Mouse (Mus musculus) right cerebral cortex, postnatal 36 days (tissue): ENCODE data around the gene Dnaaf1.

Source experiments
- DNase-seq, 2 experiments: peaks; one replicate each; pipeline ENCODE4 v3.0.0; 2022; ENCODE audit warnings: low spot score in 2 of 2, mixed read lengths in 1 of 2

Dnaaf1 gene

GRCm38 (mm10) chr8:119571135-119571534 is 3.9 kb upstream of the Dnaaf1 start:
- no peak for DNase-seq

DNA sequence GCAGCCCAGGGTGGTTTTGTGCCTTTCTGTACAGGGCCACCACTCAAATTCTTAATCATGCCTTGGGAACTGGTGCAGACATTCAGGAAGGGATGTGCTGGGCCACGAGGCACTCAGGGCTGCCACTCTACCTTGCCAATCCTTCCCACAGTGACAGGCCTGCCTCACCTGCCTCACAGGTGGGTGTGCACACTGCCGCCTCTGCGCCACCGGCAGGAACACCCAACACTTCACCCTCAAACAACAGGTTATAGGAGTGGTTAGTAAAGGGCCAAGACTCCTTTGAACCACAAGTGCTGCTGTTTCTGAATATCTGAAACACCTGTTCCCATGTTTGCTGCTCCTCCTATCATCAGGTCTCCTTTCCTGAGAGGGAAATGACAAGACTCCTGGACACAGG is 2.6 kb upstream of the Dnaaf1 start:
- no peak for DNase-seq

GRCm38 (mm10) chr8:119575366-119575726 is 311 bp downstream of the Dnaaf1 start:
- no peak for DNase-seq

- no peak for DNase-seq
These were observed 4.1 kb downstream of the Dnaaf1 start for GRCm38 (mm10) chr8:119579096-119579495.

DNA sequence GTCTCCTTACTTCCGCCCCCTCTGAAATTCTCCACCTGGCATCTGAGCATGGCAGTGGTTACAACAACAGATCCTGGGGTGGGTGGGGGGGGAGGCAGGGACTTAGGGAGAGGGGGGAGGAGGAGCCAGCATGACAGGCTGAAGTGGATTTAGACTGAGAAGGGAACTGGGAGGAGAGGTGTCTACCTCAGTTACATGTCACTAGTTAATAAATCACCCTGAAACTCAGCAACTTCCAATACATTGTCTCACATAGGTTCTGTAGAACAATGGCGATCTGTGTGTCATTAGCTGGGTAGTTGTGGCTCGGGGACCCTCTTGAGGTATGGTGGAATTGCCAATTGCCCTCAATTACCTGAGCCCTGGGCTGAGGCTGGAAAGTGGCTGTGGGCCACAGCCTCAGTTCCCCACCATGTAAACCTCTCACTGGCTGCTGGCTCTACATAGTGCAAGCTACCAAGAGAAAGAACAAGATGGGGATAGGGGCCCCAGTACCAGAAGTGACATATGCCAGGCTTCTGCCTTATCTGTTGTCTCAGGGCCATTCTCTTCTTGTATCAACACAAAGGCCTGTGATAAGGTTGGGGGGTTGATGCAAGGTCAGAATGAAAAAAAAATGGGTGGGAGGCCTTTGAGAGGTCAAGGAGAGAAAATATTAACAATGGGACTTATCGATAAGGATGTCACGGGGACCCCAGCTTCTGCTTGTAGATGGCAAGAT is 5.6 kb downstream of the Dnaaf1 start:
- DNase-seq: no peak

DNA sequence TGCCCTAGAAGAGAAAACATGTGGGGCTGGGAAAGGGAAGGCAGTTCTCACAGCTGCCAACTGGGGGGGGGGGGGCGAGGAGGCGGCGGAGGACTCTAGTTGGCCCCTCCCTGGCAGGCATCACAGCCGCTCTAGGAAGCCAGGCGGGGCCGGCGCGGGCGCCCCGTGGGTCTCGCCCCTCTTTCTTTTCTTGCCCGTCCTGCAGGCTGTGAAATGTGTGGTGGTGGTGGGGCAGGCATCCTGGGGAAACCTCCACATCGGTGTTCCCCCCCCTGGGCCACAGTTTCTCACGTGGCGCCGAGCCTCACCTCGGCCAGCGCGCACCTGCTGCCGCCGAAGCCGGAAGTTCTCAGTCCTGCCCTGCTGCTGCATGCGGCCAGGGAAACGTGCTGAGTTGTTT is 10.9 kb downstream of the Dnaaf1 start:
- DNase-seq: no peak

GRCm38 (mm10) chr8:119588321-119588720 is 13.3 kb downstream of the Dnaaf1 start:
- DNase-seq: no peak

DNA sequence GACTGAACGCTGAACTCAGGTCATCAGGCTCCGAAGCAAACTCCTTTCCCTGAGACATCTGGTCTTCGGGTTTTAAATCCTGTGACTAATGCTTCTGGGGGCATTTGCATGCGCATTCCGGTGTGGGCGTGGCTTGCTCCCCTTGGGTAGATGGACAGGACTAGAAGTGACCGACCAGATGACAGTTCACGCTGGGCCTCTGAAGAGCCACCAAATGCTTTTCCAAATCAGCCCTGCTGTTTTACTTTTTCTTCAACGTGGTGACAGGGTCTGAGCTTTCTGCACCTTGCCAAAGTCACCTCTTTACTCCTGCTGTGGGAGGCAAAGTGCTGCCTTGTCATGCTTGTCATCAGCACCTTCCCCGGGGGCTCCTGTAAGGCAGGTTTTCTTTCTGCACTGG is 13.8 kb downstream of the Dnaaf1 start:
- DNase-seq: no peak

DNA sequence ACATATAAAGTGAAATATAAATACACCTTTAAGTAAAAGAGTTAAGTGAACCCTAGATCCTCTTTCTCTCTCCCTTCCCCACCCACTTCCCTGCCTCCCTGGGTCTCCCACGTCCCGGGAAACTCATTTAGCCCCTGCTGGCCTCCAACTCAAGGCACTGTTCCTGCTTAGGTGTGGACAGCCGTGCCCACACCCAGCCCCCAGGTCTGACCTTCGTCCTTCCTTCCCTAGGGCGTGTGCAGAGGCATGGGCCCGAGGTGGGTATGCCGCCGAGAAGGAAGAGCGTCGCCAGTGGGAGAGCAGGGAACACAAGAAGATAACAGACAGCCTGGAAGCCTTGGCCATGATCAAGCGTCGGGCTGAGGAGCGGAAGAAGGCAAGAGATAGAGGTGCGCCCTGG is 15.3 kb downstream of the Dnaaf1 start:
- DNase-seq: no peak

GRCm38 (mm10) chr8:119591456-119591855 is 16.4 kb downstream of the Dnaaf1 start:
- DNase-seq: no peak

DNA sequence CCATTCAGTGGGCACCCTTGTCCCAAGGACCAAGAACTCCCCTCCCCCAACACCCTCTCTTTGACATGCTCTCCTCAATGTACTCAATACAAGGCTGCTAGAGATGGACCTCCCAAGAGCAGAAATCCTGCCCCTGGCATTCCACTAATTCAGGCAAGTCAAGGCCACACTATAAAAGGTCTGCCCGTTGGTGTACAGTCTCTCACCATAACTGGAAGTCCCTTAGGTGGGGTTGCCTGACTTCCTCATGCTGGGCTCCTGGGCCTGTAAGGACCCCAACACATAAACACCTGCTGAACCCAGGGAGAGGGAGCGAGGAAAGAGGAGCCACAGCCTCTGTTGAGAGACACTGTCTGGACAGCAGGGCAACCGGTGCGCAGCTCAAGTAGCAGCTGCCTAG is 28.7 kb downstream of the Dnaaf1 start:
- DNase-seq: no peak

GRCm38 (mm10) chr8:119604398-119604803 is 29.4 kb downstream of the Dnaaf1 start:
- DNase-seq: no peak

GRCm38 (mm10) chr8:119604996-119605395 is 30.0 kb downstream of the Dnaaf1 start, which contains the start of gene Taf1c:
TSS of gene Taf1c (minus strand) at chr8:119605222.
- peak; percentile 84 to 89 for DNase-seq

DNA sequence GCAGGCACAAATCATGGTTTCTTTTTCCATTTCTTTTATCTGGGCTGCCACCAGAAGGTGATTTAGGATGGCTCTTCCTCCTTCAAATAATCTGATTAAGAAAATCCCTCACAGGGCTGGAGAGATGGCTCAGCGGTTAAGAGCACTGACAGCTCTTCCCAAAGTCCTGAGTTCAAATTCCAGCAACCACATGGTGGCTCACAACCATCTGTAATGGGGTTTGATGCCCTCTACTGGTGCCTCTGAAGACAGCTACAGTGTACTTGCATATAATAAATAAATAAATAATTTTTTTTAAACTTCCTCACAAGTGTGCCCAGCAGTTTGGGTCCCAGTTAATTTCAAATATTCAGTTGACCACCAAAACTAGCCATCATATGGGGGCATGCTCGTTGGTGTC is 31.2 kb downstream of the Dnaaf1 start:
- no peak for DNase-seq

DNA sequence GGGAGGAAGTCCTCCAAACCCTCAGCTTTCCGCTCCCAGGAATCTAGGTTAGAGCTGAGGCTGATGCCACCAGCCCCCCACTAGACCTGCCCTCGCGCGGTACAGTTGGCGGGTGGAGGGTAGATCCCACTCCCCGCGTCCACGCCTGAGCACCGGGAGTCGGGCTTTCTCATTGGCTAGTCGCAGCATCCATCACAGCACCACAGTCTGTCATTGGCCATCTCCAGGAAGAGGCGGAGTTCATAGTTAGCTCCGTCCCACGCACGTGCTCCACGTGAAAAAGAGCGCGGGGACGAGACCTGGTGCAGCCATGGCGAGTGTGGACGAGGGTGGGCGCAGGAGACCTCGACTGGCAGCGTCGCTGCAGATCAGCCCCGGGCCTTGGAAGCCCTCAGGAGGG is 37.4 kb downstream of the Dnaaf1 start, which contains the start of gene Adad2:
Adad2 (plus strand) TSS at position 277 of the 400 bp plus-strand sequence.
- no peak for DNase-seq

GRCm38 (mm10) chr8:119615096-119615495 is 40.1 kb downstream of the Dnaaf1 start:
- DNase-seq: no peak

- no peak for DNase-seq
These were observed 41.3 kb downstream of the Dnaaf1 start for GRCm38 (mm10) chr8:119616358-119616757.

GRCm38 (mm10) chr8:119616811-119617210 is 41.8 kb downstream of the Dnaaf1 start:
- DNase-seq: no peak

DNA sequence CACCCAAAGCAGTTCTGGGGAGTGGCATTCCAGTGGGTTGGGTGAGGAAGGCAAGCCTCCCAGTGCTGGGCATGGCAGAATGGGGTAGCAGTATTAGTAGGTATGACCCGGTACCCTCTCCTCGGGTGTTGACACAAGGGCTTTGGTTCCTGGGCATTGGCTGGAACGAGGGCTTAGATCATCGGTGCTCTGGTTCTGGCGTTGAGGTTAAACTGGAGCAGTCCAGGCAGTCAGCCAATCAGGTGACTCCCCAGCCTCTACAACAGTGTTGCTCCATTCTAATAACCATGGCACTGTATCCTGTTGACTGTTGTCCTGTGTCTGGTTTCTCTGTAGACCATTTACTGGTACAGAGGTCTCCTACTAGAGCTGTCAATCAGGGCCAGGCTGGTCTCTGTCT is 42.6 kb downstream of the Dnaaf1 start:
- no peak for DNase-seq

- DNase-seq: no peak
These were observed 43.9 kb downstream of the Dnaaf1 start for GRCm38 (mm10) chr8:119618887-119619286.

DNA sequence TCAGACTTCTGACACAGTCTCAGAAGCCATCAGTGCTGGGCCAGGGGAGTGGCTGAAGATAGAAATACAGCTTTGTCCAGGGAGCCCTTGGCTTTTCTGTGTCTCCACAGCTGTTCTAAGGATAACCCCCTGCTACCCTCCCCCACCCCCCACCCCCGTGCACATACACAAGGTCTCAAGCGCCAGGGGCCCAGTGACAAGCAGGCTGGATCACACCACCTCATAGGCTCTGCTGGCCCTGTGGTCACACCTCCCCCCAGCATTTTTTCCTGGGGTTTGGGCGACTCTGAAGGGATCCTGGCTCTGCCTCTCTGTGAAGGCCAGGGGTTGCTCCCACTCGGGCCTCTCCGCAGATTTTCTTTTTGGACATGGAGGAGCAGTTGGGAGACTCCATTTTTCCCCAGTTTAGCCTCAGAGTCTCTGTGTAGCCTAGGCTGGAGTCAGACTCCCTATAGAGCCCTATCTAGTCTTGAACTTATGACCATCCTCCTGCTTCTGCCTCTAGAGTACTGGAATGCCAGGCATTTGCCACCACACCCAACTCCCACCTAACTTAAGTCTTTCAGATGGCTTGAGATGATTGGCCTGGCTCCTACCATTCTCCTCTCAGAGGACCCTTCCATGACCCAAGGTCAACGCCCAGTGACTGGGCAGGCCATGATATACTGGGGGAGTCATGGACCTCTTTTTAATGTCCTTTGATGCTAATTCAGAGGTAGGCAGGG is 45.2 kb downstream of the Dnaaf1 start:
- no peak for DNase-seq

DNA sequence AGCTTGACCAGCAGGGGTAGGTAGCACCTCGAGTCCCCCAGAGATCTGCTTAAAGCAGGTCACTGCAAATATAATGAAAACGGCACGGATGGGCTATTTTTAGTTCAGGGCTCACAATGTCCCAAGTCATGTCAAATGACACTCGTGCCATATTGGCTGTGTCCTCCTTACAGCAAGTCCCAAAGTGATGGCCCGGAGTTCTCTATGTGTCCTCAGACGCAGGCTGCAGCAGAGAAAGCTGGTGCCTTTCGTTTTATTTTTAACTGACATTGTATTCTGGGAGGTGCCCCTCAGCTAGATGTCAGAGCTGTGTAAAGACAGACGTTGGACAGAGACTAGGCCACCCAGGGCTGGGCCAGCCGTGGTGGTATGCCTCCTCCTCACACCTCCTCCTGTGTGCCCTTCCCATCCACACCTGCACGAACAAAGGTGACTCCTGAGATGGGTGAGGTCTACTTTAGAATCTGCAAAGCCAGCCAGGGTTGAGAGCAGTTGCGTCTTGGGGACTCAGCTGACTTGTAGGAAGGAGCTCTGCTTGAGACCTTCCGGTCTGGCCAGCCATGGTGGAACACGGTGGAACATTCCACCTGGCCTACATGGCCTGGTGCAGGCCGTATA is 45.9 kb downstream of the Dnaaf1 start:
- no peak for DNase-seq

DNA sequence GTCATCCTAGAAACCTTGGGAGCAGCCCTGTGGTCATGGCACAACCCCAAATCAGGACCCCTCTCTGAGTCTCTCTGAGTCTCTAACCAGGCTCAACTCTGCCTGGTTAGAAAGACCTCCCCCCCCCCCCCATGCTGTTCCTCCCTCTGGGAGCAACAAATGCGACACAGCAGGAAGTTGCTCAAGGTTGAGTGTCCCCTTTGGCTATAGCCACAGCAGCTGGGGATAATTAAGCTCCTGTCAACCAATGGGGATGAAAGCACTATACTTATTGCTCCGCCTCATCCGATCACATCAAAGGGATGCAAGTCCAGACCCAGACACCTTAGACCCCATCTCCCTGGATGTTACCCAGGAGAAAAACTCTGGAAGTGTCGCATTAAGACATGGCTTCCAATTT is 47.5 kb downstream of the Dnaaf1 start:
- DNase-seq: no peak
